Mouse (Mus musculus) liver, embryonic 16.5 days (tissue): ENCODE measurements around the gene Ackr4. TPM values are rescaled to one million over a fixed set of nuclear protein-coding genes. Genes with fewer than 3 reads are reported as not detected.

Source experiments
- ATAC-seq: fragments of 200-750 bp; cut with Nextera tagmentation; 2 replicates; pipeline ENCODE4 v1.8.0; 2017; ENCODE audit warnings: low read depth, mild to moderate bottlenecking, moderate number of reproducible peaks, moderate library complexity
- H3K27ac ChIP-seq: fragments of 300-500 bp; sonication (generic); 2 replicates; pipeline ENCODE4 v1.5.1; 2014; ENCODE audit warnings: mild to moderate bottlenecking, low read length
- H3K27me3 ChIP-seq: fragments of 300-500 bp; sonication (generic); 2 replicates; pipeline ENCODE4 v1.6.1; 2014; ENCODE audit warnings: low read depth, low read length, mixed read lengths; ENCODE audit not compliant: control insufficient read depth, insufficient read depth
- H3K36me3 ChIP-seq: fragments of 300-500 bp; sonication (generic); 2 replicates; pipeline ENCODE4 v1.6.1; 2014; ENCODE audit warnings: mild to moderate bottlenecking; ENCODE audit not compliant: control insufficient read depth, insufficient read depth
- H3K4me1 ChIP-seq: fragments of 300-500 bp; sonication (generic); 2 replicates; pipeline ENCODE4 v1.6.1; 2014; ENCODE audit warnings: low read depth, low read length, mixed read lengths; ENCODE audit not compliant: control insufficient read depth
- H3K4me2 ChIP-seq: fragments of 300-500 bp; sonication (generic); 2 replicates; pipeline ENCODE4 v1.6.1; 2014; ENCODE audit warnings: low read depth, low read length, mixed read lengths
- H3K4me3 ChIP-seq: fragments of 300-500 bp; sonication (generic); 2 replicates; pipeline ENCODE4 v1.5.1; 2014; ENCODE audit warnings: low read depth, mild to moderate bottlenecking, low read length
- H3K9ac ChIP-seq: fragments of 300-500 bp; sonication (generic); 2 replicates; pipeline ENCODE4 v1.6.1; 2014; ENCODE audit warnings: low read depth, low read length
- H3K9me3 ChIP-seq: fragments of 300-500 bp; sonication (generic); replicated peaks from 2 replicates; pipeline ENCODE4 v1.6.1; 2016; ENCODE audit warnings: low read length; ENCODE audit not compliant: control insufficient read depth
- WGBS: fragments of 180-500 bp; shearing (Covaris S2); extraction: QIAGEN DNeasy Blood & Tissue Kit; methylation state at CpG from one replicate; pipeline ENCODE4 v1.1.7; 2014; ENCODE audit not compliant: insufficient replicate concordance; 5-methylcytosine and 5-hydroxymethylcytosine counted together
- polyA plus RNA-seq: library from polyadenylated mRNA; unstranded; fragments of >200 nt; fragmentation: Nextera tagmentation; extraction: Ambion mirVana; gene quantifications from 2 replicates; pipeline ENCODE4 v1.2.1, GENCODE M21; 2015

Gene Ackr4
- 0.95 and 1.5 TPM in 2 replicates for polyA plus RNA-seq

DNA sequence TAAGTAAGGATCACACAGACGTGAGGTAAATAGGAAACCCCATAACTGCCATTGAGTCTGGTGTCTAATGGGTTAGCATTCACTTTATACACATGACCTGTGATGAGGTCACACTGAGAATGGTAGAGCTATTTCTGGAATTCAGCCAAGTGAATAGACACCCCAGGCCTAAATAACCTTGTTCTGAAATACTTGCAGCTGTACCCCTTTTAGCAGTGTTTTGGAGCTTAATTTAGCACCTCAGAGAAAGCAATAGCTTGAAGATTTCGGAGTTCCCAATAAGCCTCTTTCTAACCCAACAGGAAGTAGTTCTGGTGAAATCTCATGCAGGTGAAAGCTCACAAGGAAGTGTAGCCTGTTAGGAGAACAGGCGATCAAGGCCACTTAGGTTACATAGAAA, at the start of gene Ackr4:
TSS of gene Ackr4 (minus strand) at position 101 of the 400 bp plus-strand sequence.
- no peak within 1 kb of the TSS for H3K27ac ChIP-seq
- H3K9ac ChIP-seq, result no peak within 1 kb of the TSS
- no peak within 1 kb of the TSS for H3K4me3 ChIP-seq

DNA sequence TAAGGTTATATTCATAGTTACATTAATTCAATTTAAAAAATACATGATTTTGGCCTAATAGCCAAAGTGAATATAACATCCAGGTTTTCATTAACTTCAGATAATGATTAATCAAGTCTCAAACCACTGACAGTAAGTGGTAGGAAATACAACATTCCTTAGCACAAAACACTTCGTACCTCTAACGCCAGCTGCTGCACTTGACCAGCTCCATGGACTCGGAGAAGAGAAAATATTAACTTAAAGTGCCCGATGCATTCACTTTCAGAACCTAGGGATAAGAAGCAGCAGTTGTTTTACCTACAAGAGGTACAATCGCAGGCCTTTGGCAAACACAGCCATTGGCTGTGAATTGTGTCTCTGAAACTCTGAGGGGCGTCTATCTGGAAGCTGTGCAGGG, 45.6 kb upstream of the Ackr4 start:
- WGBS, result 82% methylated on average over 6 of the region's 6 CpGs
- no peak for ATAC-seq
- Histone ChIP-seq H3K9ac (no peak overlapping the region), H3K9me3 (no peaks in the 10 kb centered on the region), H3K27me3 (no peaks in the 10 kb centered on the region), H3K4me1 (no peaks in the 10 kb centered on the region), H3K4me2 (no peak overlapping the region), H3K4me3 (no peak overlapping the region), H3K27ac (no peak overlapping the region), H3K36me3 (peaks cover 3% of the 10 kb centered on the region; the same call in 1 of the 2 replicates)

More for the DNA sequence above, at the start of gene Ackr4:
- H3K36me3 ChIP-seq, result no peaks in the 10 kb centered on the region; the same call in 1 of the 2 replicates
- WGBS, result 60% methylated on average over 3 of the region's 3 CpGs
- H3K27me3 ChIP-seq, result no peaks in the 10 kb centered on the region
- H3K4me2 ChIP-seq, result no peak within 1 kb of the TSS
- no peaks in the 10 kb centered on the region for H3K4me1 ChIP-seq
- H3K9me3 ChIP-seq, result no peaks in the 10 kb centered on the region
- ATAC-seq, result no peak

DNA sequence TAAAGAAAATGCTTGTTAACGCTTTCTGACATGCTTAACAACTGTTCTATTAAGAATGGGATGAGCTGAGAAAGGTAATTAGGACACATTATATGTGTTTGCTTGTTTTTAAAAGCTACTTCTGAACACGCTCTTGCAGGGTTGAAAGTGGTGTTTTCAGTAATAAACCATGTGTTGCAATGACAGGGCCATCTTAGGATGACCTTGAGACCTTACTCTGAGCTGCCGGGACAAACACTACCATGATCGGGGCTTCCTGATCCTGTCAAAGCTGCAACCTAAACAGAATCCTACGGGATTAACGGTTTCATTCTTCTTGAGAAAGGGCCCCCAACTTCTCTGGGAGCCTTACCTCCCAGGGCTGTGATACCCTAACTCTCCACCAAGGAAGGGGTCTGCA, 44.9 kb upstream of the Ackr4 start:
- 77% methylated on average over 6 of the region's 6 CpGs for WGBS
- H3K9ac ChIP-seq, result no peak overlapping the region
- ATAC-seq, result peak; percentile 50; the same call in 1 of the 2 replicates
- no peaks in the 10 kb centered on the region for H3K9me3 ChIP-seq
- no peaks in the 10 kb centered on the region for H3K4me1 ChIP-seq
- no peaks in the 10 kb centered on the region for H3K27me3 ChIP-seq
- H3K27ac ChIP-seq, result no peak overlapping the region
- no peak overlapping the region for H3K4me3 ChIP-seq
- peaks cover 3% of the 10 kb centered on the region; the same call in 1 of the 2 replicates for H3K36me3 ChIP-seq
- H3K4me2 ChIP-seq, result no peak overlapping the region

DNA sequence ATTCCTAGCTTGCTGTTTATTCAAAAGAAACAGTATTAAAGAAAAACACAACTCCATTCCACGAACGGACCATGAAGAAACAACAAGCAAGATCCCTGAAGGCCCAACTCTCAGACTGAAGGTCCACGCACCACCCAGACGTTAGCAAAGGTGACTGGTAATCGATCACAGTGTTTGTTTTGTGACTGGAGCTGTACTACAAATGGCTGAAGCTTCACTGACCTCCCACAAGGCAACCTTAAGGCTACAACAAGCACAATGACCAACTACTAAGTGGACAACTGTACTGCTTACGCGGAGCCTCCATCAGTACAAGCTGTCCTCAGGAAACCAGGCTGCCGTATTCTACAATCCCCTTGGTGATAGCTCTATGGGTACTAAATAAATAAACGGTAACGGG, 43.3 kb upstream of the Ackr4 start:
- H3K4me1 ChIP-seq, result no peaks in the 10 kb centered on the region
- WGBS, result 78% methylated on average over 10 of the region's 10 CpGs
- H3K4me2 ChIP-seq, result no peak overlapping the region
- H3K27ac ChIP-seq, result no peak overlapping the region
- no peaks in the 10 kb centered on the region for H3K9me3 ChIP-seq
- no peaks in the 10 kb centered on the region for H3K27me3 ChIP-seq
- H3K4me3 ChIP-seq, result no peak overlapping the region
- H3K36me3 ChIP-seq, result peaks cover 6% of the 10 kb centered on the region
- no peak for ATAC-seq
- H3K9ac ChIP-seq, result no peak overlapping the region

DNA sequence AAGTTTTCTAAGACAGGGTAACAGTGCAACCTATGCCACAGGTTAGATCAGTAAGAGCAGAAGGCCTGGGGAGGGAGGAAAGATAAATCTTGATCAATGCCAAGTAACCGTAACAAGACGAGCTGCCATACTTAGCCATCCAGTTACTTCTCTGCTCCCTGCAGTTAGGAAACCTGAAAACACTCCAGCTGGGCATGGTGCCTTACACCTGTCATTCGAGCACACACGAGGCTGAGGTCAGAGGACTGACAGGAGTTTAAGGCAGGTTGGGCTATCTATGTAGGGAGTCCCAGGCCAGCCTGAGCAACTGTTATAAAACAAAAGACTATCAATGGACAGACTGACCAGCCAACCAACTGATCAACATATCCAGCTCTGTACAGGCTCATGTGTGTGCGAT, 39.2 kb upstream of the Ackr4 start:
- H3K27ac ChIP-seq, result no peak overlapping the region
- ATAC-seq, result no peak

DNA sequence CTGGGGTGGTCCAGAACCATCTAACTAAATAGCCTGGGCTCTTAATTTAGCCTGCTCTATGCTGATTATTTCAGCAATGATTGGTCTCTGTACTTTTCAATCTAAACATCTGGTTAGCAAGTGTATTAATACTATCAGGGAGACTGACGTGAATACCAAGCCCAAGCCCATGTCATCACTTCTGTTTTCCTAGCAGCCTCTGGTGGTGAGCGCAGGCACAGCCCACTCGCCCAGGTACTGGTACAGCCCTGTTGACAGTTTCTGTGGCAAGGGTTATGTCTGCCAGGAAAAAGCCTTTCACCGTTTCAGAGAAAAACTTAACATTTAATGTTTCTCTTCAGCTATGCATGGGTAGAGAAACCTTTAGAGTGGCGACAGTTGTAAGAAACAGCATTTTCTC, 37.5 kb upstream of the Ackr4 start:
- Histone ChIP-seq H3K27me3 (no peaks in the 10 kb centered on the region), H3K36me3 (peaks cover 11% of the 10 kb centered on the region), H3K27ac (no peak overlapping the region), H3K4me2 (no peak overlapping the region), H3K4me3 (no peak overlapping the region), H3K4me1 (no peaks in the 10 kb centered on the region), H3K9me3 (no peaks in the 10 kb centered on the region), H3K9ac (no peak overlapping the region)
- no peak for ATAC-seq
- 73% methylated on average over 5 of the region's 5 CpGs for WGBS

More for the DNA sequence above, 39.2 kb upstream of the Ackr4 start:
- no peaks in the 10 kb centered on the region for H3K27me3 ChIP-seq
- H3K36me3 ChIP-seq, result peaks cover 8% of the 10 kb centered on the region
- H3K4me2 ChIP-seq, result no peak overlapping the region
- H3K9me3 ChIP-seq, result no peaks in the 10 kb centered on the region
- 81% methylated on average over 5 of the region's 5 CpGs for WGBS
- H3K4me1 ChIP-seq, result no peaks in the 10 kb centered on the region
- no peak overlapping the region for H3K9ac ChIP-seq
- no peak overlapping the region for H3K4me3 ChIP-seq

DNA sequence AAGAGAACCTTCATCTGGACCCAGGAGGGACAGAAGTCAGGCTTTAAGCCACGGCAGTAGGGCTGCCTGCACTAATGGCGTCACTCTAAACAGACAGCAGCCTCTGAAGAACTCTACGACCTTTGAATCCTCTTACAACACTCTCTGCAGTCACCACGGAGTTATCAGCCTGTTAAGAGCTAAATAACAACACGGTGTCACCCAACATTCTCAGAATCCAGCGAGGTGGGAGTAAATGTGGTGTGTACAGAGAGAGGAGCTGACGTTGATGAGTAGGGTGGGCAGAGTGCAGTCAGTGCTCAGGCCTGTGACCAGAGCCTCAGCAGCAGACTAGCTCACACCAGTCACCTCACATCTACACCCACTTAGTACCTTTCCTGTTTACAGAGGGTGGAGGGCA, 34.4 kb upstream of the Ackr4 start:
- ATAC-seq, result peak; percentile 93
- H3K9ac ChIP-seq, result no peak overlapping the region
- H3K4me2 ChIP-seq, result no peak overlapping the region
- no peak overlapping the region for H3K4me3 ChIP-seq
- H3K27ac ChIP-seq, result peak overlapping the region; percentile 67
- no peaks in the 10 kb centered on the region for H3K9me3 ChIP-seq
- no peaks in the 10 kb centered on the region for H3K27me3 ChIP-seq
- peaks cover 20% of the 10 kb centered on the region for H3K36me3 ChIP-seq
- H3K4me1 ChIP-seq, result no peaks in the 10 kb centered on the region
- WGBS, result 70% methylated on average over 7 of the region's 7 CpGs

DNA sequence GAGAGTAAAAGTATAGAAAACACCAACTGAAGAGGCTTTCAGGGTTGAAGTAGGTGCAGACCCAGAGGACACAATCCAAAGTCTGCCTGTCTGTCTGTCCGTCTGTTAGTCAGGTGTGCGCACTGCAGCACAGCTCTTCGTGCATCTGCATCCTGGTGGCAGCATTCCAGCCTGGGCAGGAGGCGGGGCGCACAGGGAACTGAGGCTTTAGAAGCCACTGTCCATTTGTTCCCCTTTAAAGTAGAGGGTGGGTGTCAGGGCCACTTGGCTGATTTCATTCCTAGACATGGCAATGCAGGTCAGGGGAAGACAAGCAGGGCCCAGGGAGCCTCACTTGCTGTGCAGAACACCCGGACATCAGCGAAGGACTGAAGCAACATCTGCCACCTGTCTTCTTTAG, 30.6 kb upstream of the Ackr4 start:
- WGBS, result 87% methylated on average over 7 of the region's 7 CpGs
- no peaks in the 10 kb centered on the region for H3K9me3 ChIP-seq
- H3K36me3 ChIP-seq, result peaks cover 32% of the 10 kb centered on the region

DNA sequence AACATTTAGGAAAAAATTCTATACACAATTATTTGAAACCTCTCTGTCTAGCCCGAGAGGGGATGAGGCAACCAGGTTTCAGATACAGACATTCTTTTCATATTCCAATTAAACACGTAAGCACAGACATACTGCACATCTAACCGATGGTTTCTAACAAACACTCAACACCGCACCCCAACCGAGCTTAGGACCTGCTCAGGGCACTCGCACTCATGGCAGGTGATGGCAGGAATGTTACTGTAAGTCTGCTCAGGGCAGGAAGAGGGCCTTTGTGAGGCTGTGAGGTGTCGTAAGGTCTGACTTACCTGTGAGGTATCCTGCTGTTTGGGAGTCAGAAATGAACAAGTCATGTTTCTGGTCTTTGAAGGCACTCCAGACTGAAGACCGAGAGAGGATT, 29.8 kb upstream of the Ackr4 start:
- Histone ChIP-seq H3K36me3 (peaks cover 29% of the 10 kb centered on the region), H3K27ac (no peak overlapping the region), H3K4me1 (no peaks in the 10 kb centered on the region), H3K4me3 (no peak overlapping the region), H3K9me3 (no peaks in the 10 kb centered on the region), H3K27me3 (no peaks in the 10 kb centered on the region), H3K4me2 (no peak overlapping the region), H3K9ac (no peak overlapping the region)
- WGBS, result 81% methylated on average over 8 of the region's 8 CpGs
- ATAC-seq, result no peak

More for the DNA sequence above, 30.6 kb upstream of the Ackr4 start:
- Histone ChIP-seq H3K27ac (no peak overlapping the region), H3K9ac (no peak overlapping the region), H3K27me3 (no peaks in the 10 kb centered on the region), H3K4me2 (no peak overlapping the region), H3K4me3 (no peak overlapping the region), H3K4me1 (no peaks in the 10 kb centered on the region)
- ATAC-seq, result no peak
